In the genomic region with DNA sequence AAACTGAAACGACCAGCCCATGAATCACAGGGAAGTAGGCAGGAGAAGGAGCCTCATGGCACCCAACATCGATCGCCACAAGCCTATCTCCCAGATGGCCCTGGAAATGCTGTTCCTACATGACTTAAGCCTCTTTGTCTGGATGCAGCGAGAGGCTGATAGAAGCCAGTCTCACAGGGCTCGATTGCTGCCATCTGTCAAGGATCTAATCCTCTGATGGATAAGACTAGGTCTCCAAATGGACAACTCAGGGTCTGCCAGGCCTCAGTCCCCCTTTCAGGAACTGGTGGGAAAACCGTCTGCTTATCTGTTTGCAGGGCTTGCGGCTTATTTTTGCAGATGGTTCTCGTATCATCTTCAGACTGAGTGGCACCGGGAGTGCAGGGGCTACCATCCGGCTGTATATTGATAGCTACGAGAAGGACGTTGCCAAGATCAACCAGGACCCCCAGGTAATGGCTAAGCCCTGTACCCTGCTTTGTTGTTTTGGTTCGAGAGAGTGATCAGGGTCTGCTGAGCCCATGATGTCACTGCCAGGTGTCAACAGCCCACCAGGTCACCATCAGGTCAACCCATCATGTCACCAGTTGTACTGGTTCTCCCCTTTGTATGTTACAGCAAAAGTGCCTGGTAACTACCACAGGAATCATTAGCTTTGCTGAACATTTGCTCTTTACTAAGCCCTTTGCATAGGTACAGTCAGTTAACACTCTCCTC, we compare ENCODE assay signal across 19 mouse cellular contexts. TPM values are rescaled to one million over a fixed set of nuclear protein-coding genes. Genes with fewer than 3 reads are reported as not detected.
DNase-seq lines count a peak whose midpoint lies in the region; ATAC-seq and TF ChIP-seq lines count a peak whose summit lies in the region.
"Had no signal": no experiment of that assay in that cellular context is flagged by ENCODE, and none has a peak within 500 bp of the region (broad histone marks: within the 10 kb centered on the region; RNA-seq: fewer than 3 reads in every experiment).

No protein-coding gene starts in this region.

- no peak for TF ChIP-seq CTCF in gastrocnemius, adult 2 months (IDR thresholded peaks at IDR 0.05)

- no peaks in the 10 kb centered on the region for H3K27me3 ChIP-seq in midbrain, embryonic 12.5 days
- no peaks in the 10 kb centered on the region for H3K27me3 ChIP-seq in midbrain, embryonic 15.5 days (replicated peaks)
- no peaks in the 10 kb centered on the region for H3K27me3 ChIP-seq in midbrain, embryonic 14.5 days (ENCODE audit: control insufficient read depth, insufficient read depth, low read length)
- H3K27me3 ChIP-seq: forebrain, embryonic 15.5 days; heart, embryonic 15.5 days; hindbrain, embryonic 15.5 days; limb, embryonic 12.5 days; liver, embryonic 13.5 days; lung, embryonic 15.5 days; neural tube, embryonic 13.5 days had no signal

- H3K27ac ChIP-seq in gastrocnemius, adult 2 months: peak overlapping the region; percentile 35; the same call in 1 of the 2 replicates
- no peak overlapping the region for H3K27ac ChIP-seq in midbrain, embryonic 12.5 days (replicated peaks)
- H3K27ac ChIP-seq in midbrain, embryonic 15.5 days: no peak overlapping the region
- no peak overlapping the region for H3K27ac ChIP-seq in midbrain, embryonic 14.5 days (replicated peaks; ENCODE audit: low read depth, low read length)
- H3K27ac ChIP-seq: forebrain, embryonic 15.5 days; heart, adult 2 months; heart, embryonic 15.5 days; hindbrain, embryonic 15.5 days; limb, embryonic 12.5 days; liver, embryonic 13.5 days; lung, embryonic 15.5 days; macrophage; neural tube, embryonic 13.5 days had no signal

- intact Hi-C loops in gastrocnemius, adult 2 months (cut with DNase I): no loop called here

- peak; percentile 13 for DNase-seq in gastrocnemius, adult 2 months
- DNase-seq in gastrocnemius, postnatal 25 days: no peak
- peak; percentile 24 for DNase-seq in midbrain, embryonic 14.5 days
- no peak for DNase-seq in urinary bladder, postnatal 36 days (ENCODE audit: low spot score in 2 of 2)
- no peak for DNase-seq in spleen, postnatal 10 days (ENCODE audit: low spot score in 2 of 2)
- DNase-seq: heart, adult 2 months; kidney, adult 18-20 months; kidney, postnatal 10 days; liver, embryonic 13.5 days; thymus, postnatal 4 days had no signal

- no peak overlapping the region for H3K9ac ChIP-seq in midbrain, embryonic 12.5 days (replicated peaks)
- H3K9ac ChIP-seq in midbrain, embryonic 15.5 days: no peak overlapping the region
- no peak overlapping the region for H3K9ac ChIP-seq in midbrain, embryonic 14.5 days (replicated peaks; ENCODE audit: low read length)
- H3K9ac ChIP-seq: forebrain, embryonic 15.5 days; heart, embryonic 15.5 days; hindbrain, embryonic 15.5 days; limb, embryonic 12.5 days; liver, embryonic 13.5 days; lung, embryonic 15.5 days; neural tube, embryonic 13.5 days had no signal

- H3K4me3 ChIP-seq in gastrocnemius, adult 2 months: no peak overlapping the region
- no peak overlapping the region for H3K4me3 ChIP-seq in midbrain, embryonic 12.5 days
- no peak overlapping the region for H3K4me3 ChIP-seq in midbrain, embryonic 15.5 days
- no peak overlapping the region for H3K4me3 ChIP-seq in midbrain, embryonic 14.5 days (replicated peaks; ENCODE audit: low read depth, low read length)
- H3K4me3 ChIP-seq: forebrain, embryonic 15.5 days; heart, adult 2 months; heart, embryonic 15.5 days; hindbrain, embryonic 15.5 days; limb, embryonic 12.5 days; liver, embryonic 13.5 days; lung, embryonic 15.5 days; neural tube, embryonic 13.5 days had no signal

- no peaks in the 10 kb centered on the region for H3K36me3 ChIP-seq in midbrain, embryonic 12.5 days
- no peaks in the 10 kb centered on the region for H3K36me3 ChIP-seq in midbrain, embryonic 15.5 days (replicated peaks)
- H3K36me3 ChIP-seq in midbrain, embryonic 14.5 days (ENCODE audit: control insufficient read depth, insufficient read depth, low read length): 0 out of 2 replicates have a peak, but pooled peaks cover 3% of the 10 kb centered on the region
- H3K36me3 ChIP-seq: forebrain, embryonic 15.5 days; hindbrain, embryonic 15.5 days; lung, embryonic 15.5 days had no signal

- 69% methylated on average over 13 of the region's 13 CpGs for WGBS in midbrain, embryonic 12.5 days
- WGBS in midbrain, embryonic 15.5 days: 72% methylated on average over 13 of the region's 13 CpGs
- WGBS in midbrain, embryonic 14.5 days: 73% methylated on average over 13 of the region's 13 CpGs

- ATAC-seq in midbrain, embryonic 12.5 days (ENCODE audit: low FRiP score, low read depth): peak; percentile 23; the same call in 1 of the 2 replicates
- ATAC-seq in midbrain, embryonic 15.5 days (replicated peaks): no peak
- ATAC-seq in midbrain, embryonic 14.5 days (ENCODE audit: low FRiP score, low TSS enrichment): no peak
- ATAC-seq: forebrain, embryonic 15.5 days had no signal

- H3K9me3 ChIP-seq in midbrain, embryonic 12.5 days: no peaks in the 10 kb centered on the region
- no peaks in the 10 kb centered on the region for H3K9me3 ChIP-seq in midbrain, embryonic 15.5 days
- H3K9me3 ChIP-seq in midbrain, embryonic 14.5 days (ENCODE audit: control insufficient read depth, low read length): no peaks in the 10 kb centered on the region
- H3K9me3 ChIP-seq: forebrain, embryonic 15.5 days; heart, embryonic 15.5 days; hindbrain, embryonic 15.5 days; limb, embryonic 12.5 days; liver, embryonic 13.5 days; lung, embryonic 15.5 days; neural tube, embryonic 13.5 days had no signal

- H3K4me1 ChIP-seq in midbrain, embryonic 12.5 days: no peaks in the 10 kb centered on the region
- peaks cover 4% of the 10 kb centered on the region; the same call in 1 of the 2 replicates for H3K4me1 ChIP-seq in midbrain, embryonic 15.5 days
- H3K4me1 ChIP-seq in midbrain, embryonic 14.5 days (ENCODE audit: control insufficient read depth, insufficient read depth, low read length): no peaks in the 10 kb centered on the region
- H3K4me1 ChIP-seq: forebrain, embryonic 15.5 days; heart, embryonic 15.5 days; hindbrain, embryonic 15.5 days; limb, embryonic 12.5 days; liver, embryonic 13.5 days; lung, embryonic 15.5 days had no signal

- no peak overlapping the region for H3K4me2 ChIP-seq in midbrain, embryonic 12.5 days (replicated peaks)
- H3K4me2 ChIP-seq in midbrain, embryonic 15.5 days: no peak overlapping the region
- H3K4me2 ChIP-seq in midbrain, embryonic 14.5 days (ENCODE audit: low read length): no peak overlapping the region
- H3K4me2 ChIP-seq: forebrain, embryonic 15.5 days; heart, embryonic 15.5 days; hindbrain, embryonic 15.5 days; limb, embryonic 12.5 days; liver, embryonic 13.5 days; lung, embryonic 15.5 days; neural tube, embryonic 13.5 days had no signal

RNA-seq across cellular contexts. Expression of gene Itgb3bp, which starts 54.2 kb away (rescaled TPM):
- 1 to 10 TPM; 3.7 to 5.1 TPM for total RNA-seq in gastrocnemius, adult 2 months (2021)
- total RNA-seq in gastrocnemius, postnatal 25 days (2021): 1 to 10 TPM; 3.6 to 4.7 TPM
- polyA plus RNA-seq in midbrain, embryonic 12.5 days (2016; fragmentation: Nextera tagmentation; extraction: Ambion mirVana): 43.4 and 53.4 TPM in 2 replicates
- 12.2 and 12.7 TPM in 2 replicates for polyA plus RNA-seq in midbrain, embryonic 15.5 days (2015; fragmentation: Nextera tagmentation; extraction: Ambion mirVana)
- 12.7 and 19.0 TPM in 2 replicates for polyA plus RNA-seq in midbrain, embryonic 14.5 days (2014; fragmentation: Nextera tagmentation; extraction: Ambion mirVana)

RNA-seq across cellular contexts. Expression of gene Pgm1, which starts 54.6 kb away (rescaled TPM):
- 1,000 to 10,000 TPM; 1,079 to 1,367 TPM for total RNA-seq in gastrocnemius, adult 2 months (2021)
- 1,000 to 10,000 TPM in 1 of 2 experiments, 100 to 1,000 TPM in 1; 832 to 1,031 TPM for total RNA-seq in gastrocnemius, postnatal 25 days (2021)
- polyA plus RNA-seq in midbrain, embryonic 12.5 days (2016; fragmentation: Nextera tagmentation; extraction: Ambion mirVana): 36.0 and 40.3 TPM in 2 replicates
- polyA plus RNA-seq in midbrain, embryonic 15.5 days (2015; fragmentation: Nextera tagmentation; extraction: Ambion mirVana): 77.5 and 80.1 TPM in 2 replicates
- polyA plus RNA-seq in midbrain, embryonic 14.5 days (2014; fragmentation: Nextera tagmentation; extraction: Ambion mirVana): 65.5 and 76.0 TPM in 2 replicates

Comparison
In these comparisons a context has a peak if more than half of its experiments do, and no peak if none do; other contexts are left out.
1. DNase-seq: peak in gastrocnemius, adult 2 months (single experiment) and midbrain, embryonic 14.5 days (single experiment); none in gastrocnemius, postnatal 25 days (single experiment), urinary bladder, postnatal 36 days (0 of 2) and spleen, postnatal 10 days (0 of 2).